Mouse (Mus musculus): ENCODE measurements around the gene Smg8.
A peak's percentile ranks its signal among the peaks of the same experiment; 100 is the strongest.
"Not testable (repeated sequence)": the region's sequence is repeated elsewhere in the genome, so short reads cannot be mapped to it uniquely, and the experiment has no call there.

Smg8 gene

GRCm38 (mm10) chr11:87086290-87086984, at the start of gene Smg8:
Smg8 (minus strand) TSS chr11:87086774.
- DNase-seq: peak; percentile 73

GRCm38 (mm10) chr11:87136233-87136632, 49.7 kb upstream of the Smg8 start:
- DNase-seq: no peak

- DNase-seq: peak; percentile 90
Observed at GRCm38 (mm10) chr11:87126824-87127816, 40.5 kb upstream of the Smg8 start, which contains the start of gene Trim37. Trim37 (plus strand) TSS chr11:87127077.

GRCm38 (mm10) chr11:87126281-87126823, 39.8 kb upstream of the Smg8 start:
- DNase-seq: no peak

- DNase-seq: no peak
Observed at GRCm38 (mm10) chr11:87125562-87125961, 39.0 kb upstream of the Smg8 start.

- DNase-seq: no peak
Observed at GRCm38 (mm10) chr11:87121864-87122263, 35.3 kb upstream of the Smg8 start.

- DNase-seq: no peak
Observed at GRCm38 (mm10) chr11:87110172-87110909, 23.8 kb upstream of the Smg8 start.

- DNase-seq: no peak
Observed at GRCm38 (mm10) chr11:87109519-87110171, 23.1 kb upstream of the Smg8 start.

GRCm38 (mm10) chr11:87108755-87109518, 22.4 kb upstream of the Smg8 start, which contains the start of gene Ska2:
Ska2 (plus strand) TSS chr11:87109234.
- DNase-seq: peak; percentile 99

- DNase-seq: no peak
Observed at GRCm38 (mm10) chr11:87108409-87108754, 21.8 kb upstream of the Smg8 start, which contains the start of gene Prr11. Prr11 (minus strand) TSS chr11:87108708.

- no peak for DNase-seq
Observed at GRCm38 (mm10) chr11:87087142-87087541, 568 bp upstream of the Smg8 start.

GRCm38 (mm10) chr11:87085461-87085860, 1.1 kb downstream of the Smg8 start:
- no peak for DNase-seq

- no peak for DNase-seq
Observed at GRCm38 (mm10) chr11:87083712-87084111, 2.9 kb downstream of the Smg8 start.

- DNase-seq: peak; percentile 90
Observed at GRCm38 (mm10) chr11:87073866-87074440, 12.6 kb downstream of the Smg8 start, which contains the start of gene Gdpd1. Gdpd1 (minus strand) TSS chr11:87074062.

- peak; percentile 79 for DNase-seq
Observed at GRCm38 (mm10) chr11:87073343-87073865, 13.2 kb downstream of the Smg8 start.

- DNase-seq: no peak
Observed at GRCm38 (mm10) chr11:87062087-87062486, 24.5 kb downstream of the Smg8 start.

- no peak for DNase-seq
Observed at GRCm38 (mm10) chr11:87060410-87060809, 26.2 kb downstream of the Smg8 start.

- no peak for DNase-seq
Observed at GRCm38 (mm10) chr11:87056286-87056685, 30.3 kb downstream of the Smg8 start.

GRCm38 (mm10) chr11:87048900-87049299, 37.7 kb downstream of the Smg8 start:
- not testable (repeated sequence) for DNase-seq

GRCm38 (mm10) chr11:87046968-87047367, 39.6 kb downstream of the Smg8 start:
- no peak for DNase-seq

Data from cerebellum, adult 11-12 months (tissue).